Mouse (Mus musculus): ENCODE results near the gene Zfp967. TPM values are rescaled to one million over a fixed set of nuclear protein-coding genes. Genes with fewer than 3 reads are reported as not detected.
"Not testable (repeated sequence)": the region's sequence is repeated elsewhere in the genome, so short reads cannot be mapped to it uniquely, and the experiment has no call there.

Gene Zfp967
- not detected in 2 replicates for total RNA-seq (2012; rRNA removed)

- H3K27ac ChIP-seq (ENCODE audit: insufficient read depth, low read depth, low read length, poor library complexity, severe bottlenecking); in situ Hi-C loops (cut with MboI; ENCODE audit: low sequenced_read_pairs in 2 of 2, unreplicated experiment in 2 of 2); H3K4me1 ChIP-seq (ENCODE audit: control insufficient read depth in 2 of 2, insufficient read depth in 2 of 2, low read length in 2 of 2, poor library complexity in 1 of 2); H3K9ac ChIP-seq (ENCODE audit: insufficient read depth, low read depth, low read length, poor library complexity, severe bottlenecking); H3K9me3 ChIP-seq (ENCODE audit: control insufficient read depth, insufficient read depth, low read depth, low read length); DNase-seq (ENCODE audit: low read depth, low spot score); H3K4me3 ChIP-seq (ENCODE audit: insufficient read depth in 1 of 2, low read depth in 1 of 2, low read length in 2 of 2, poor library complexity in 1 of 2, severe bottlenecking in 1 of 2); H3K36me3 ChIP-seq (ENCODE audit: control insufficient read depth, insufficient read depth, low read length, poor library complexity, severe bottlenecking): not testable (repeated sequence)
Observed at GRCm38 (mm10) chr2:176520756-176521155, at the start of gene Zfp967. Gene Zfp967, plus strand, starts transcription at chr2:176521056.

- H3K9ac ChIP-seq (ENCODE audit: insufficient read depth, low read depth, low read length, poor library complexity, severe bottlenecking); DNase-seq (ENCODE audit: low read depth, low spot score); H3K36me3 ChIP-seq (ENCODE audit: control insufficient read depth, insufficient read depth, low read length, poor library complexity, severe bottlenecking); H3K4me3 ChIP-seq (ENCODE audit: insufficient read depth in 1 of 2, low read depth in 1 of 2, low read length in 2 of 2, poor library complexity in 1 of 2, severe bottlenecking in 1 of 2); H3K4me1 ChIP-seq (ENCODE audit: control insufficient read depth in 2 of 2, insufficient read depth in 2 of 2, low read length in 2 of 2, poor library complexity in 1 of 2); in situ Hi-C loops (cut with MboI; ENCODE audit: low sequenced_read_pairs in 2 of 2, unreplicated experiment in 2 of 2); H3K27ac ChIP-seq (ENCODE audit: insufficient read depth, low read depth, low read length, poor library complexity, severe bottlenecking); H3K9me3 ChIP-seq (ENCODE audit: control insufficient read depth, insufficient read depth, low read depth, low read length): not testable (repeated sequence)
Observed at GRCm38 (mm10) chr2:176486683-176487082, 34.2 kb upstream of the Zfp967 start, which contains the start of gene Gm14434. Gene Gm14434, minus strand, starts transcription at chr2:176486783.

Other genes starting within 250 kb of the Zfp967 start
- gene Gm11009, start 201.6 kb upstream of the Zfp967 start, total RNA-seq (2012; rRNA removed) = 1.1 TPM in 1 of 2 replicates, not detected in the other
- 5.3 and 7.9 TPM in 2 replicates for gene Gm14435, start 97.5 kb upstream of the Zfp967 start, total RNA-seq (2012; rRNA removed)
- not detected in 2 replicates for gene Gm14434, start 34.3 kb upstream of the Zfp967 start, total RNA-seq (2012; rRNA removed)
- 3.4 and 4.9 TPM in 2 replicates for gene Gm14308, start 115.3 kb downstream of the Zfp967 start, total RNA-seq (2012; rRNA removed)
- 29.5 and 33.6 TPM in 2 replicates for gene Zfp973, start 149.5 kb downstream of the Zfp967 start, total RNA-seq (2012; rRNA removed)
- 15.4 and 17.0 TPM in 2 replicates for gene Gm14305, start 187.3 kb downstream of the Zfp967 start, total RNA-seq (2012; rRNA removed)

Data from ES-E14 (cell line).